Mouse (Mus musculus) myocyte (in vitro differentiated cells): ENCODE results near the gene Mbl1.

Experiments used
- MYOG ChIP-seq, 3 experiments: IDR thresholded peaks; one replicate each; pipeline ENCODE4 v1.6.1; 2011; ENCODE audit warnings: control low read depth in 2 of 3, low read depth in 2 of 3, mild to moderate bottlenecking in 2 of 3; ENCODE audit not compliant: insufficient read length in 2 of 3, control insufficient read depth in 1 of 3, insufficient read depth in 1 of 3
- POLR2A ChIP-seq: IDR thresholded peaks from one replicate; pipeline ENCODE4 v1.6.1; 2011; ENCODE audit warnings: low read depth, mild to moderate bottlenecking, control low read depth, moderate library complexity; ENCODE audit not compliant: insufficient read length
- USF1 ChIP-seq: IDR thresholded peaks from one replicate; pipeline ENCODE4 v1.6.1; 2011; ENCODE audit warnings: low read depth, mild to moderate bottlenecking, control low read depth, moderate library complexity

GRCm38 (mm10) chr14:41185059-41185821 lies 34.0 kb downstream of the Mbl1 start, which contains the start of gene Sftpd:
- TF ChIP-seq USF1: no peak
- no peak for TF ChIP-seq MYOG (IDR thresholded peaks at IDR 0.05; ENCODE audit: control insufficient read depth in 1 of 3, insufficient read depth in 1 of 3, insufficient read length in 2 of 3, low read depth in 2 of 3)
- TF ChIP-seq POLR2A: no peak
